Mouse (Mus musculus) urinary bladder, postnatal 4 days (tissue): ENCODE results near the gene Kmt2d.
A peak's percentile ranks its signal among the peaks of the same experiment; 100 is the strongest.
"Not testable (repeated sequence)": the region's sequence is repeated elsewhere in the genome, so short reads cannot be mapped to it uniquely, and the experiment has no call there.

Source experiments
- DNase-seq, 2 experiments: peaks; one replicate each; pipeline ENCODE4 v3.0.0; 2021 to 2022; ENCODE audit warnings: low spot score in 2 of 2

Gene Kmt2d

DNA sequence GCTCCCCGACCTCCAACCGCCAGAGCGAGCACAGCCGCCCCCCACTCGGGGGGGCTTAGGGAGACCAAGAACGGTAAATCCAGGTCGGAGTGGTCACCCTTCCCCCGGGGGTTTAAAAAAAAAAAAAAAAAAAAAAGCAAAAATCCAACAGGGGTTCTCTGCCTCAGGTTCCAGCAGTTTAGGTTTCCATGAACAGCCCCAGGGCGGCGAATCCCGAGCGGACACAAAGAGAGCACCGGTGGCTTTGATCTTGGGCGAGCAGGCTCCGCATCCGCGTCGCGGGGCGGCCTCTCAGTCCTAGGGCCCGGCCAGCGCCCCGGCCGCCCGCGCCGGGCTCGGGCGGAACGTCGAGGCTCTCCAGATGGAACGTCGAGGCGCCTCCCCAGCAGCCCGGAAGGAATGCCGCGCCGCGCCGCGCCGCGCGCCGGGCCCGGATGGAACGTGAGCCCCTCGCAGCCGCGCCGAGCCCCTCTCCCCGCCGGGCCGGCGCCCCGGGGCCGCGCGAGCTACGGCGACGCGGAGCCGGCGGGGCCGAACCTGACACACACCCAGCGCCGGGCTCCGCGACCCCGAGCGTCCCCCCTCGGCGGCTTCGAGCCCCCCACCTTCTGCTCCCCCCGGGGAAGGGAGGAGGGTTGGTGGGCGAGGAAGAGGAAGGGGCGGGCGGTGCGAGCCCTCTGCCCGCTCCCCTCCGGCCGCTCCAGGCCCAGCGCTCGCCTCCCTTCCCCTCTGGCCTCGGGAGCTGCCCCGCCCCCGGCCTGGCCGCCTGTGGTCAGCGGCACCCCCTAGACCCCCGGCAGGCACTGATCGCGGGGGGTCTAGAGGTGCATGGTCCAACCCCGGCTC is at the start of gene Kmt2d:
Gene Kmt2d, minus strand, starts transcription at position 135 of the 846 bp plus-strand sequence.
- peak in 1 of 2 experiments; percentile 31 for DNase-seq

DNA sequence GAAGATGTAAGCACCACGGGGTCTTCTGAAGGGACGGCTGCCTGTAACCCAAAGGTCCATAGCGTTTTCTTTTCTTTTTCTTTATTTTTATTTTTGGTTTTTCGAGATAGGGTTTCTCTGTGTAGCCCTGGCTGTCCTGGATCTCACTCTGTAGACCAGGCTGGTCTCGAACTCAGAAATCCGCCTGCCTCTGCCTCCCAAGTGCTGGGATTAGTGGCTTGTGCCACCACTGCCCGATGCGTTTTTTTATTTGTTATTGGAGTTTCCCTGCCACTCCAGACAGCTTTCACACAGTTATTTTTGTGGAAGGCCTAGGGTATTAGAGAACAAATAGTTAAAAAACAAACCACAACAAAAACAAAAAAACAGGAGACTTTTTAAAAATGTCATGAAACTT is 47.5 kb upstream of the Kmt2d start:
- not testable (repeated sequence) for DNase-seq

GRCm38 (mm10) chr15:98917538-98918498 is 46.8 kb upstream of the Kmt2d start, which contains the start of gene Lmbr1l:
Lmbr1l (minus strand) TSS chr15:98918231.
- DNase-seq = peak; percentile 99

DNA sequence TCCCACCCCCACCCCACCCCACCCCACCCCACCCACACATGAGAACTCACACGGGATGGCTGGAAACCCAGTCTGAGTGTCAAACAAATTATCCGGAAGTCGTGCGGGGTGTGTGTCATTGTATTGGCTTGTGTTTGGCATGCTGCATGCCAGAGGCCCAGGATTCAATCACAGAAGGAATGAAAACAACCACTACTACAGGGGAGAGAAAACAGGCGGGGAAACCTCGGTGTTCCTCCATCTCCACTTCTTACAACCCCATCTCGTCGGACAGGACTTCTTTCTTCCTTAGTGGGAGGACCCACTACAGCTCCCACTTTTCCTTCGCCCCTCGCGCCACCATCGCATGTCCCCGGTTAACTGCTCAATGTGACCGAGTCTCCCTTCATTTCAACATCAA is 46.1 kb upstream of the Kmt2d start:
- DNase-seq = no peak

- no peak for DNase-seq
Measured at GRCm38 (mm10) chr15:98916016-98916415, 45.0 kb upstream of the Kmt2d start.

DNA sequence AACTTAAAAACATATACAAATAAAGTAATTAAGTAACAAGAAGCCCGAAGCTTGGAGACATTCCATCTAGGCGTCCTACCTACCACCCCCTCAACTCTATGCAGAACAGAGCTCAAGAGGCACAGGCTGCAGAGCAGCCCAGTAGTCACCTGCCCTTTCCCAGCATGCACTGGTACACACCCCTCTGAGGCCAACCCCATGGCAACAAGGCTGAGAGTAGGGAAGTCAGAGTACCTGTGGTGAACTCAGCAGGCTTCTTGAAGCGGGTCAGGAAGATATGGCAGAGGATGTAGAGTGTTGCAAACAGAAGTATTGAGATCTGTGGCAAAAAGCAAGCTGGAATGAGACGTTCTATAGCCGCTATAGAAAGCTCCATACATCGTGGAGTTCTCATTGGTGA is 43.9 kb upstream of the Kmt2d start:
- DNase-seq = no peak

DNA sequence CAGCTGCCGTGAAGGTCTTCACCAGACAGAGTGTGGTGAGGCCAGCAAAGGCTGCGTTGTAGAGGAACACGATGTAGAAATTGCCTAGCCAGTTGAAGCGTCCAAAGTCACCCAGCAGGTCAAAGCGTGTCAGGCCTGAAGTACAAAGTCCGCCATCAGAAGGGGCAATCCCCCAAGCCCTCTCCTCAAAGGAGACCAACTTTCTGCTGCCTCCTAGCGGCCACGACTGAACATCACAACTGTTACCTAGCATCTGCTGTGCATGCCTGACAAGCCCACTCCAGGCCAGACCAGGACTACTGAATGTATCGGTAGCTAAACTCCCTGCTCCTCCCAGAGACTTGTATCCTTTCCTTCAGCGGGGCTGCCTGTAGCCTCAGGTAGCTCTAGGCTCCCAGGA is 33.7 kb upstream of the Kmt2d start:
- no peak for DNase-seq

DNA sequence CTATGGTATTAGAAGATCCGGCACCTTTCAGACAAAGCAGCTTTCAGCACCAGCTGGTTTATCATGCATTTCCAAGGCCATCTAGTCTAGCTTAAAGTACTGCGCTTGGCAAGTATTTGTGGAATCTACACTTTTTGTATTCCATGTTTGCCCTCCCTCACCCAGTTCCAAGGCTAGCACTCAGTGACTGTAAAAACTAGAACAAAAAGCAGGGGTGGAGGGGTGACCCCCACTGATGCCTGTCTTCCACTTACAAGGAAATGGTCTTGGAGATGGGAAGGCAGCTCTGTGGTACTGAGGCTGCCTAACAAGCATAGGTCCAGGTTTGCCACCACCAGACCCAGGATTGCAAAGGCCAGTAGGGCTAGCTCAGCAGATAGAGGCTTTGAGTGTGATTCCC is 31.6 kb upstream of the Kmt2d start:
- no peak for DNase-seq

GRCm38 (mm10) chr15:98901530-98901929 is 30.5 kb upstream of the Kmt2d start:
- no peak for DNase-seq

GRCm38 (mm10) chr15:98897928-98898800 is 27.2 kb upstream of the Kmt2d start, which contains the start of gene Dhh:
Dhh (minus strand) TSS chr15:98898540.
- DNase-seq = no peak

- no peak for DNase-seq
Measured at GRCm38 (mm10) chr15:98897495-98897894, 26.5 kb upstream of the Kmt2d start.

DNA sequence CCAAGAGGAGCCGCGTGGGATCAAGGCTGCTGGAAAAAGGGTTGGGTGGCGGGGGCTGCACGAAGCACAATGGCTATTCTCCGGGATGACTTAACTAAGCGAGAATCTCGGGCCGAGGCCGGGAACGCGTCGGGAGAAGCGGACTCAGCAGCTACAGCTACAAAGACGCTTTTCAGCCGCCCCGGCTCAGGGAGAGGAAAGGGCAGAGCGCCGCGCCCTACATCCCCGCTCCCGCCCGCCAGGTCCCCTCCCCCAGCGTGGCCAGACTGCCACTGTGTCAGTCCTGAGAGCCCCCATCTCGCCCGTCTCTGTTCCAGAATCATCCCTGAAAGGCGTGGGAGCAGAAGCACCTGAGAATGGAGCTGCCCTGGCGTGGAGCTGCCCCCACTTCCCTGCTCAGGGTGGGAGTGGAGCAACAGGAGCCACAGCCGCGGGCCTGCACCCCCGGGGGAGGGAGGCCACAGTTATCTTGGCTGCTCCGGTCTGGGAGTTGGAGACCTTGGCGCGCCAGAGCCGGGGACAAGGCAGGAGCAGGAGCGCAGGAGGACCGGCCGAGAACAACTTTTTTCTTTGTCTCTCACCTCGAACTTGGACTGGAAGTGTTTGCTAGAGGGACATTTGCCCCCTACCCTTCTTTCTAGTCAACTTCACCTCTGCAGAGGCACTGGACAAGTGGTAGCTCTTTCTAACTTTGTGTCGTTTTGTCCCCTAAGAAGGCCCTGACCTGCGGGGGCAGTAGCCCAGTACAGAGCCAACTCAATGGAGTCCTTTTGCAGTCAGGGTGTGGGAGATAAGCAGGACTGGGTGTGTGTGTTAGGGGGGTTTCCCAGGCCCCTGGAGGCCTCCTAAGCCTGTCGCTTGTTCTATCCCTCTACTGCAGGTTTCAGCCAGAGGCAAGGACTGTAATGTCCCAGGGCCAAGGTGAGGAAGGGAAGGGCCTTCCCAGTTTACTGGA is 24.9 kb upstream of the Kmt2d start:
- peak in 1 of 2 experiments; percentile 47 for DNase-seq

DNA sequence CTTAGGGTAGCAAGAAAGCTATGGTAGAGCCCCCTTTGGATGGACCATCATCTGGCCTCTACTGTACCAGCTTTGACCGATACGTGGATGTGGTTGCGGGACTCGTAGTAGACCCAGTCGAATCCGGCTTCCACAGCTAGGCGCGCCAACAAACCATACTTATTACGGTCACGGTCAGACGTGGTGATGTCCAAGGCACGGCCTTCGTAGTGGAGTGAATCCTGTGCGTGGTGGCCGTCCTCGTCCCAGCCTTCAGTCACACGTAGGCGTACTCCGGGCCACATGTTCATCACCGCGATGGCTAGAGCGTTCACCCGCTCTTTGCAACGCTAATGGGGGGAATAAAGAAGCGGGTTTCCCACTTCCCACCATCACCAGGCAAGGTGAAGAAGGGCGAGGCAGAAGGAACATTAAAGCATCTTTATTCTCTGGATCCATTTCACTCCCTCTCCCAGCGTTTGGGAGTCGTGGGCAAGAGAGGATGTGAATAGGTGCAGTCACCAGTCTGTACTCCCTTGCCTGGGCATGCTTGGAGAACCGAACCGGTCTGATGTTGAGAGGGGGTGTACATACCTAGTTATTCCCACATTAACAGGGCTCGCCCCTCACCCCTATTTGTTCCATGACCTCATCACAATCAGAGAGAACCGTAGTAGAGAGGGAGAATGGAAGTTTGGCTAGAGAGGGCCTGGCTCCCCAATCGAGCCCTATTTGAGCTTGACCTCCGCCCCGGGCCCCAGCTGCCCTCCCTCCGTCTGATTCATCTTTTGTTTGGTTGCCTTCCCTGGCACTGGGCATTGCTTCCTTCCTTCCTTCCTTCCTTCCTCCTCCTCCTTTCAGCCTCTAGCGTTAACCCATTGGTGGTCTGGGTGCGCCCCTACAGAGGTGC is 24.0 kb upstream of the Kmt2d start:
- no peak for DNase-seq

- no peak for DNase-seq
Measured at GRCm38 (mm10) chr15:98893940-98894745, 23.1 kb upstream of the Kmt2d start, which contains the start of gene Rhebl1. Rhebl1 (minus strand) TSS chr15:98894540.

DNA sequence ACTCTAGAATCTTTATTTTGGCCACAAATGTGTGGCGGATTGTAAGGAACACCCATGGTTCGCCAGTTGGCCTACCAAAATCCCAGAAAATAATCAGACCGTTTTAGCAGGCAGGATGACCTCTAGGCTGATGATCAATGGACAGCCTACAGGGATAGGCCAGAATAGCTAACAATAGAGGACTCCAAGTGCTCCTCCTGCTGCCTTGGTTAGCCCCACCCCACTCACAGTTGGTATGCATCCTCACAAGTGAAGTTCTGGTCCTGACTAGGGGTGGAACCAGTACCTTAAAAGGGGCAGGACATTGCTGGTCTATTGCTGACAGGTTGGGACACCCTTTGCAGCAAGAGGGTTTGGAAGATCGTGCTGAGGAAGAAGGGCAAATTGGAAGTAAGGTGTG is 22.0 kb upstream of the Kmt2d start:
- no peak for DNase-seq

DNA sequence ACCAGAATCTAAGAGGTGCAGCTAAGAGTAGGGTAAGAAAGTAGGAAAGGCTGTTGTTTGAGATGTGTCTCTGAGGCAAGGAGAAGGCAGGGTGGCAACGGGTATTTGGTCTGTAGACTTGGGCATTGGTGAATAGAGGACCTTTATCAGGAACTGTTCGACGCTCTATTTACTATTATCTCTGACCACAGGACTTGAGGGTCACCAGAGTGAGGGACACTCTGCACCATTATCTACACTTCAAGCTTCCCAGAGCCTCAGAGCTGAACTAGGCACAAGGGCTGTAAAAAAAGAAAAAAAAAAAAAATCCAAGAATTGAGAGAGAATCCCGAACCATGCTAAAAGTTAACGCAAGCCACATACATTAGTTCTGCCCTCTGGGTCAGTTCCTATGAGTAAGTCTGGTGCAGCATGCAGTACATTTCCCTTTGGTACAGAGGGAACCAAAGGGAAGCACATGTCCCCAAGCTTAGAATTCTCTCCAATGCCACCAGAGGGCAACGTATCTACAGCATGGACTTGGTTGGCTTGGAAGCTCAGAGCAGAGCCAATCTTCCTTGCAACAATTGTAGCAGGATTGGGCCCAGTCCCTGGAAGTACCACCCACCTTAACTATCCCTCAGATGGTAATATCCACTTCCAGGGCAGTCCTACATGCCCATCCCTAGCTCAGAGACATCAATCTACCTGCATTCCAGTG is 21.1 kb upstream of the Kmt2d start:
- peak in 1 of 2 experiments; percentile 47 for DNase-seq

DNA sequence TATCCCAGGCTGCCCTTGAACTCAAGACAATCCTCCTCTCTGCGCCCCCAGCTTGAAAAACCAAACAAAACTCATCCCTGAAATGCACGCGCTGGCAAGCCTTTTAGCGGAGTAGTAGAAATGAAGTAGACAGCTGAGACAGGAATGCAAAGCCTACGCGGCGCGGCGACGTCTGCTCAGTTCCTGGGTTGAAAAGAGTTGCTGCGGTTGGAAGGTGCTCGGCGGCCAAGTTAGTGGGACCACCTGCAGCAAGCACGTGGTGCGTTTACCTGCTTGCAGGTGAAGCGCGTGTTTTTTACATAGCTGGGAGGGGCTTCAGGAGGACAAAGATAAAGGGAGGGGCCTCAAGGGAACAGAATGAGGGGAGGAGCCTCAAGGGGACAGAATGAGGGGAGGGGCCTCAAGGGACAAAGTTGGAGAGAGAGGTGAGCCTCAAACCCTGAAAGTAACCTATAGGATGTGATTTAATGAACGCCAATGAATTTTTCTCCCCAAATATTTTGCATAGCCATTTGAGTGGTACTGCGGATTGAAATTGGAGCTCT is 20.3 kb upstream of the Kmt2d start:
- DNase-seq = no peak
